11 mouse cellular contexts compared by ENCODE assay signal in genomic region chr7:51928761-51929519, GRCm38 (mm10).
DNase-seq lines count a peak whose midpoint lies in the region; ATAC-seq and TF ChIP-seq lines count a peak whose summit lies in the region.
"Had no signal": no experiment of that assay in that cellular context is flagged by ENCODE, and none has a peak within 500 bp of the region (broad histone marks: within the 10 kb centered on the region; RNA-seq: fewer than 3 reads in every experiment).

No protein-coding gene starts in this region.

- WGBS in embryonic facial prominence, embryonic 14.5 days, result 34% methylated on average over 10 of the region's 10 CpGs
- WGBS in limb, embryonic 10.5 days, result 69% methylated on average over 10 of the region's 10 CpGs

- no peak overlapping the region for H3K9ac ChIP-seq in embryonic facial prominence, embryonic 14.5 days (ENCODE audit: low read depth, low read length)
- H3K9ac ChIP-seq: embryonic facial prominence, embryonic 13.5 days; heart, embryonic 13.5 days; lung, embryonic 14.5 days had no signal

- H3K36me3 ChIP-seq in embryonic facial prominence, embryonic 14.5 days (ENCODE audit: control insufficient read depth, insufficient read depth, low read length), result no peaks in the 10 kb centered on the region
- no peaks in the 10 kb centered on the region for H3K36me3 ChIP-seq in limb, embryonic 10.5 days
- H3K36me3 ChIP-seq: embryonic facial prominence, embryonic 13.5 days; heart, embryonic 13.5 days had no signal

- no peaks in the 10 kb centered on the region for H3K9me3 ChIP-seq in embryonic facial prominence, embryonic 14.5 days (ENCODE audit: control insufficient read depth, low read length)
- H3K9me3 ChIP-seq in limb, embryonic 10.5 days (replicated peaks), result no peaks in the 10 kb centered on the region
- H3K9me3 ChIP-seq: embryonic facial prominence, embryonic 13.5 days; heart, embryonic 13.5 days had no signal

- H3K4me2 ChIP-seq in embryonic facial prominence, embryonic 14.5 days (ENCODE audit: low read depth, low read length), result no peak overlapping the region
- H3K4me2 ChIP-seq: embryonic facial prominence, embryonic 13.5 days; heart, embryonic 13.5 days; lung, embryonic 14.5 days had no signal

- no peak for TF ChIP-seq CTCF in layer of hippocampus, adult 2 months (conservative IDR thresholded peaks at IDR 0.05)

- no peak for DNase-seq in layer of hippocampus, adult 2 months (ENCODE audit: low spot score in 2 of 2)
- no peak for DNase-seq in layer of hippocampus, adult 9-10 months (ENCODE audit: low spot score)
- no peak for DNase-seq in embryonic facial prominence, embryonic 14.5 days (ENCODE audit: low spot score)
- no peak for DNase-seq in limb, embryonic 10.5 days (ENCODE audit: low spot score)
- DNase-seq in telencephalon, adult 2 months (ENCODE audit: low read depth, low spot score), result peak; percentile 10
- DNase-seq in thymus, postnatal 14 days, result no peak
- no peak for DNase-seq in gastrocnemius, adult 18-20 months (ENCODE audit: low spot score)
- no peak for DNase-seq in left cerebral cortex, adult 18-20 months (ENCODE audit: low spot score in 2 of 2)
- DNase-seq: lung, embryonic 14.5 days had no signal

- H3K4me3 ChIP-seq in layer of hippocampus, adult 2 months, result no peak overlapping the region
- H3K4me3 ChIP-seq in embryonic facial prominence, embryonic 14.5 days (ENCODE audit: low read depth, low read length), result no peak overlapping the region
- no peak overlapping the region for H3K4me3 ChIP-seq in limb, embryonic 10.5 days
- H3K4me3 ChIP-seq: embryonic facial prominence, embryonic 13.5 days; heart, embryonic 13.5 days had no signal

- H3K4me1 ChIP-seq in embryonic facial prominence, embryonic 14.5 days (ENCODE audit: control insufficient read depth, insufficient read depth, low read length), result no peaks in the 10 kb centered on the region; the same call in 1 of the 2 replicates
- 0 out of 2 replicates have a peak, but pooled peaks cover 6% of the 10 kb centered on the region for H3K4me1 ChIP-seq in limb, embryonic 10.5 days
- H3K4me1 ChIP-seq: embryonic facial prominence, embryonic 13.5 days; heart, embryonic 13.5 days had no signal

- no peaks in the 10 kb centered on the region for H3K27me3 ChIP-seq in embryonic facial prominence, embryonic 14.5 days (replicated peaks; ENCODE audit: control insufficient read depth, insufficient read depth, low read length)
- H3K27me3 ChIP-seq in limb, embryonic 10.5 days (ENCODE audit: low read depth, poor library complexity, severe bottlenecking), result no peaks in the 10 kb centered on the region
- H3K27me3 ChIP-seq: embryonic facial prominence, embryonic 13.5 days; heart, embryonic 13.5 days had no signal

- H3K27ac ChIP-seq in layer of hippocampus, adult 2 months, result peak overlapping the region; percentile 65; the same call in 1 of the 2 replicates
- H3K27ac ChIP-seq in embryonic facial prominence, embryonic 14.5 days (replicated peaks; ENCODE audit: low read depth, low read length), result no peak overlapping the region
- peak overlapping the region; percentile 14; the same call in 1 of the 2 replicates for H3K27ac ChIP-seq in limb, embryonic 10.5 days
- H3K27ac ChIP-seq: embryonic facial prominence, embryonic 13.5 days; heart, embryonic 13.5 days had no signal

- 0 out of 2 replicates have a peak, but pooled peaks have one; percentile 55 for ATAC-seq in embryonic facial prominence, embryonic 14.5 days (ENCODE audit: low read depth)
